Mouse (Mus musculus): ENCODE measurements around the gene Tspan12. TPM values are rescaled to one million over a fixed set of nuclear protein-coding genes. Genes with fewer than 3 reads are reported as not detected.

Tspan12 gene
- polyA plus RNA-seq, 1 experiment = 25.4 TPM

GRCm38 (mm10) chr6:21855921-21856320 lies 3.6 kb upstream of the Tspan12 start:
- 18% methylated on average over 7 of the region's 7 CpGs for WGBS
- no peak overlapping the region for H3K4me3 ChIP-seq (replicated peaks; ENCODE audit: extremely low read depth, low read depth, low read length)

GRCm38 (mm10) chr6:21853342-21853741 lies 1.0 kb upstream of the Tspan12 start:
- no peak for DNase-seq
- TF ChIP-seq POLR2A (IDR thresholded peaks at IDR 0.05; ENCODE audit: borderline replicate concordance, extremely low read depth, low read depth, low read length) = no peak
- no peak for TF ChIP-seq CTCF (IDR thresholded peaks at IDR 0.05; ENCODE audit: insufficient read depth, low read length)
- Histone ChIP-seq H3K4me1 (ENCODE audit: control insufficient read depth, insufficient read depth, low read length) (peaks cover 4% of the 10 kb centered on the region; the same call in 1 of the 2 replicates), H3K4me3 (replicated peaks; ENCODE audit: extremely low read depth, low read depth, low read length) (no peak overlapping the region)
- 56% methylated on average over 6 of the region's 6 CpGs for WGBS

More at GRCm38 (mm10) chr6:21855921-21856320, 3.6 kb upstream of the Tspan12 start:
- DNase-seq = no peak
- TF ChIP-seq CTCF (IDR thresholded peaks at IDR 0.05; ENCODE audit: insufficient read depth, low read length) (no peak), POLR2A (IDR thresholded peaks at IDR 0.05; ENCODE audit: borderline replicate concordance, extremely low read depth, low read depth, low read length) (no peak)
- H3K4me1 ChIP-seq (ENCODE audit: control insufficient read depth, insufficient read depth, low read length) = peaks cover 4% of the 10 kb centered on the region; the same call in 1 of the 2 replicates

GRCm38 (mm10) chr6:21851596-21852343 lies 545 bp downstream of the Tspan12 start:
- TF ChIP-seq CTCF (IDR thresholded peaks at IDR 0.05; ENCODE audit: insufficient read depth, low read length) (no peak), POLR2A (IDR thresholded peaks at IDR 0.05; ENCODE audit: borderline replicate concordance, extremely low read depth, low read depth, low read length) (peak; percentile 48; the same call in 1 of the 2 replicates)
- under 1% methylated on average over 62 of the region's 62 CpGs for WGBS
- peak; percentile 73 for DNase-seq
- Histone ChIP-seq H3K4me1 (ENCODE audit: control insufficient read depth, insufficient read depth, low read length) (peaks cover 4% of the 10 kb centered on the region; the same call in 1 of the 2 replicates), H3K4me3 (replicated peaks; ENCODE audit: extremely low read depth, low read depth, low read length) (peak overlapping the region; percentile 85)

- Histone ChIP-seq H3K4me1 (ENCODE audit: control insufficient read depth, insufficient read depth, low read length) (peaks cover 4% of the 10 kb centered on the region; the same call in 1 of the 2 replicates), H3K4me3 (replicated peaks; ENCODE audit: extremely low read depth, low read depth, low read length) (peak overlapping the region; percentile 85)
- WGBS = 2% methylated on average over 5 of the region's 5 CpGs
- no peak for DNase-seq
- TF ChIP-seq POLR2A (IDR thresholded peaks at IDR 0.05; ENCODE audit: borderline replicate concordance, extremely low read depth, low read depth, low read length) = no peak
- TF ChIP-seq CTCF (IDR thresholded peaks at IDR 0.05; ENCODE audit: insufficient read depth, low read length) = no peak
Observed at GRCm38 (mm10) chr6:21851346-21851595, 1.0 kb downstream of the Tspan12 start.

GRCm38 (mm10) chr6:21850526-21851345 lies 1.6 kb downstream of the Tspan12 start:
- H3K4me3 ChIP-seq (replicated peaks; ENCODE audit: extremely low read depth, low read depth, low read length) = peak overlapping the region; percentile 85
- TF ChIP-seq CTCF (IDR thresholded peaks at IDR 0.05; ENCODE audit: insufficient read depth, low read length) = no peak
- TF ChIP-seq POLR2A (IDR thresholded peaks at IDR 0.05; ENCODE audit: borderline replicate concordance, extremely low read depth, low read depth, low read length) = peak; percentile 32; the same call in 1 of the 2 replicates
- peaks cover under 1% of the 10 kb centered on the region; the same call in 1 of the 2 replicates for H3K4me1 ChIP-seq (ENCODE audit: control insufficient read depth, insufficient read depth, low read length)
- WGBS = 20% methylated on average over 21 of the region's 21 CpGs
- DNase-seq = peak; percentile 46

- no peak for DNase-seq
- Histone ChIP-seq H3K4me3 (replicated peaks; ENCODE audit: extremely low read depth, low read depth, low read length) (no peak overlapping the region), H3K4me1 (ENCODE audit: control insufficient read depth, insufficient read depth, low read length) (no peaks in the 10 kb centered on the region)
- TF ChIP-seq POLR2A (IDR thresholded peaks at IDR 0.05; ENCODE audit: borderline replicate concordance, extremely low read depth, low read depth, low read length) = no peak
- TF ChIP-seq CTCF (IDR thresholded peaks at IDR 0.05; ENCODE audit: insufficient read depth, low read length) = no peak
- WGBS = 86% methylated on average over 4 of the region's 4 CpGs
Observed at GRCm38 (mm10) chr6:21848808-21849207, 3.5 kb downstream of the Tspan12 start.

- Histone ChIP-seq H3K4me1 (ENCODE audit: control insufficient read depth, insufficient read depth, low read length) (peaks cover 19% of the 10 kb centered on the region), H3K4me3 (replicated peaks; ENCODE audit: extremely low read depth, low read depth, low read length) (no peak overlapping the region)
- WGBS = 3% methylated on average over 9 of the region's 9 CpGs
- DNase-seq = no peak
- TF ChIP-seq CTCF (IDR thresholded peaks at IDR 0.05; ENCODE audit: insufficient read depth, low read length) (no peak), POLR2A (IDR thresholded peaks at IDR 0.05; ENCODE audit: borderline replicate concordance, extremely low read depth, low read depth, low read length) (no peak)
Observed at GRCm38 (mm10) chr6:21839976-21840775, 12.1 kb downstream of the Tspan12 start.

GRCm38 (mm10) chr6:21839244-21839814 lies 13.0 kb downstream of the Tspan12 start:
- peaks cover 19% of the 10 kb centered on the region for H3K4me1 ChIP-seq (ENCODE audit: control insufficient read depth, insufficient read depth, low read length)
- H3K4me3 ChIP-seq (replicated peaks; ENCODE audit: extremely low read depth, low read depth, low read length) = no peak overlapping the region
- TF ChIP-seq POLR2A (IDR thresholded peaks at IDR 0.05; ENCODE audit: borderline replicate concordance, extremely low read depth, low read depth, low read length) = no peak
- TF ChIP-seq CTCF (IDR thresholded peaks at IDR 0.05; ENCODE audit: insufficient read depth, low read length) = no peak
- no peak for DNase-seq
- WGBS = 52% methylated on average over 10 of the region's 10 CpGs

- no peak for DNase-seq
- WGBS = 66% methylated on average over 4 of the region's 4 CpGs
- H3K4me3 ChIP-seq (replicated peaks; ENCODE audit: extremely low read depth, low read depth, low read length) = no peak overlapping the region
- peaks cover 2% of the 10 kb centered on the region for H3K4me1 ChIP-seq (ENCODE audit: control insufficient read depth, insufficient read depth, low read length)
- TF ChIP-seq POLR2A (IDR thresholded peaks at IDR 0.05; ENCODE audit: borderline replicate concordance, extremely low read depth, low read depth, low read length) = no peak
- no peak for TF ChIP-seq CTCF (IDR thresholded peaks at IDR 0.05; ENCODE audit: insufficient read depth, low read length)
Observed at GRCm38 (mm10) chr6:21833531-21833930, 18.8 kb downstream of the Tspan12 start.

Data from lung, adult 2 months (tissue).